Mouse (Mus musculus) olfactory bulb, adult 2 months (tissue): ENCODE measurements around the gene Tbrg1. TPM values are rescaled to one million over a fixed set of nuclear protein-coding genes. Genes with fewer than 3 reads are reported as not detected.

Experiments
- H3K27ac ChIP-seq: fragments of 200-500 bp; 2 replicates; pipeline ENCODE4 v1.5.1; 2012; ENCODE audit warnings: low read depth, low read length; ENCODE audit not compliant: insufficient read depth
- H3K4me1 ChIP-seq: fragments of 200-500 bp; 2 replicates; pipeline ENCODE4 v1.6.1; 2012; ENCODE audit warnings: low read length; ENCODE audit not compliant: control insufficient read depth, insufficient read depth
- H3K4me3 ChIP-seq: fragments of 200-500 bp; 2 replicates; pipeline ENCODE4 v1.5.1; 2012; ENCODE audit warnings: mild to moderate bottlenecking, low read depth, low read length, moderate library complexity; ENCODE audit not compliant: insufficient read depth
- CTCF ChIP-seq: fragments of 200-500 bp; IDR thresholded peaks from 2 replicates; pipeline ENCODE4 v1.5.1; 2012; ENCODE audit warnings: low read depth, mild to moderate bottlenecking, low read length, moderate library complexity; ENCODE audit not compliant: insufficient read depth
- POLR2A ChIP-seq: fragments of 200-500 bp; IDR thresholded peaks from 2 replicates; pipeline ENCODE4 v1.6.1; 2012; ENCODE audit warnings: mild to moderate bottlenecking, low read depth, low read length, moderate library complexity; ENCODE audit not compliant: insufficient read depth
- WGBS: fragments of 180-500 bp; shearing (Covaris S2); methylation state at CpG from one replicate; pipeline ENCODE4 v1.1.7; 2018; 5-methylcytosine and 5-hydroxymethylcytosine counted together
- polyA plus RNA-seq: library from polyadenylated mRNA; stranded (reverse); fragments of >200 nt; gene quantifications from 2 replicates; pipeline ENCODE4 v1.2.4, GENCODE M21; 2012; ENCODE audit warnings: low replicate concordance; ENCODE audit not compliant: missing spikeins, insufficient read depth, insufficient read length

Gene Tbrg1
- polyA plus RNA-seq, 1 experiment, result not detected

DNA sequence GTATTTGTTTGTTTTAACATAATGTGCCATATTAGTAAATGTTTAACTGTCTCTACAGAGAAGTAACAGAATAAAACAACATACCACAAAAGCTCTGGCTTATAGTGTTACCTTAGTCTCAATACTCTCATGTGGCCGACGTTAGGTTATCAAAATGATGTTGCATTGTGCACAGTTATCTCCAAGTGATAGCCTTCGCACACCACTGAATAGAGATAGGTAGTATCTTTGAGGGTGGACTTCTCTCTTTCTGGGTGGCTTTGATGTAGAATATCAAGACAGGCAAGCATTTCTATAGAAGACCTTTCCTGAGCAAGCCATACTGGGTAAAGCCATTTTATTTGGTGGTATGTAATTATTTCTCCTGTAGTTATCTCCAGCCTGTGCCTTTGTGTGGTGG, 52.0 kb downstream of the Tbrg1 start:
- no peak overlapping the region for H3K4me3 ChIP-seq
- no peak overlapping the region for H3K27ac ChIP-seq
- H3K4me1 ChIP-seq, result no peaks in the 10 kb centered on the region
- TF ChIP-seq CTCF (no peak), POLR2A (no peak)
- WGBS, result 97% methylated on average over 3 of the region's 3 CpGs

DNA sequence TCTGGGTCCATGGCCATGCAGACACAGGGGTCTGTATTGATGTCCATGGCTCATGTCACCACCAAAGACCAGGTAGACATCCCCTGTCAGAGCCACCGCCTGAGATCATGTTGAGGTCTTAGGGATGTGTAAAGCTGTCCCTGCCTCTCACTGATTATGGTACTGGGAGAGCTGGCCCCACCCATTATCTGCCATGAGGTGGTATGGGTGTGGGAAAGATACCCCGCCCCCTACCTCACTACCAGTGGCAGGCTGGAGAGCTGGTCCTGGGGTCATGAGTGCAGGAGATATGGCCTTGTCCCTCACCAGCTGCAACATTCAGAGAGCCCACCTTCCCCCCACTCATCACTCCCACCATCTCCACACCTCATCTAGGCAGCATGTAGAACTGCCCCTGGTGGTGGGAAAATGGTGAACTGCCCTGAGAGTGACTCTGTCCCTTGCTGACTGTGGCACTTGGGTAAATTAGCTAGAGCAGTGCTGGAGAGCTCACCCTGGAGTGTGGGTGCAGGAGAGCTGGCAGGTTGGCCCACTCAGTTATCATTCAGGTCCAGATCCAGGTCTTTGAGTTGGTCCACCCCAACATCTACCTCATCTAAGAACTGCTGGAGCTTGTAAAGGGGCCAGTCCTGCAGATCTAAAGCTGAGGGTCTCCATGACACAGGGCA, 56.4 kb downstream of the Tbrg1 start:
- 100% methylated on average over 2 of the region's 2 CpGs for WGBS
- H3K4me1 ChIP-seq, result no peaks in the 10 kb centered on the region
- no peak overlapping the region for H3K4me3 ChIP-seq
- TF ChIP-seq POLR2A, result no peak
- no peak for TF ChIP-seq CTCF
- no peak overlapping the region for H3K27ac ChIP-seq

Other genes starting within 250 kb of the Tbrg1 start
- gene Robo3, start 224.1 kb downstream of the Tbrg1 start, polyA plus RNA-seq, result not detected in 2 replicates
- gene Msantd2, start 168.0 kb downstream of the Tbrg1 start, polyA plus RNA-seq, result not detected in 2 replicates
- not detected in 2 replicates for gene Esam, start 129.2 kb downstream of the Tbrg1 start, polyA plus RNA-seq
- gene Vsig2, start 118.1 kb downstream of the Tbrg1 start, polyA plus RNA-seq, result not detected in 2 replicates
- 523 TPM in 1 of 2 replicates, not detected in the other for gene Nrgn, start 104.4 kb downstream of the Tbrg1 start, polyA plus RNA-seq
- gene Siae, start 101.6 kb downstream of the Tbrg1 start, polyA plus RNA-seq, result not detected in 2 replicates
- gene Spa17, start 43.6 kb downstream of the Tbrg1 start, polyA plus RNA-seq, result not detected in 2 replicates
- not detected in 2 replicates for gene Panx3, start 11.9 kb upstream of the Tbrg1 start, polyA plus RNA-seq
- gene Olfr160, start 58.9 kb upstream of the Tbrg1 start, polyA plus RNA-seq, result not detected in 2 replicates
- gene Olfr874, start 87.8 kb upstream of the Tbrg1 start, polyA plus RNA-seq, result not detected in 2 replicates
- gene Olfr875, start 114.5 kb upstream of the Tbrg1 start, polyA plus RNA-seq, result not detected in 2 replicates
- gene Olfr876, start 145.7 kb upstream of the Tbrg1 start, polyA plus RNA-seq, result not detected in 2 replicates
- not detected in 2 replicates for gene Olfr877, start 197.0 kb upstream of the Tbrg1 start, polyA plus RNA-seq
- gene Olfr145, start 239.4 kb upstream of the Tbrg1 start, polyA plus RNA-seq, result not detected in 2 replicates